Mouse (Mus musculus) cerebellum, adult 2 months (tissue): ENCODE data around the gene Gcnt7. TPM values are rescaled to one million over a fixed set of nuclear protein-coding genes. Genes with fewer than 3 reads are reported as not detected.

Source experiments
- DNase-seq, 2 experiments: peaks; one replicate each; pipeline ENCODE4 v3.0.0; 2021
- H3K27ac ChIP-seq: fragments of 200-500 bp; 2 replicates; pipeline ENCODE4 v1.5.1; 2012; ENCODE audit warnings: low read length, control low read depth, inconsistent platforms; ENCODE audit not compliant: insufficient read depth
- H3K27me3 ChIP-seq: fragments of 200-500 bp; 2 replicates; pipeline ENCODE4 v1.6.1; 2012; ENCODE audit warnings: inconsistent platforms, mild to moderate bottlenecking, low read length, moderate library complexity; ENCODE audit not compliant: control insufficient read depth, insufficient read depth
- H3K4me1 ChIP-seq: fragments of 200-500 bp; 2 replicates; pipeline ENCODE4 v1.6.1; 2011; ENCODE audit warnings: low read length; ENCODE audit not compliant: control insufficient read depth, insufficient read depth
- H3K4me3 ChIP-seq: fragments of 200-500 bp; replicated peaks from 2 replicates; pipeline ENCODE3; 2011; ENCODE audit warnings: mild to moderate bottlenecking, low read depth, low read length, control low read depth; ENCODE audit not compliant: insufficient read depth
- CTCF ChIP-seq: fragments of 200-500 bp; IDR thresholded peaks from 2 replicates; pipeline ENCODE4 v1.5.1; 2011; ENCODE audit warnings: low read depth, mild to moderate bottlenecking, control low read depth, low read length, moderate library complexity, borderline replicate concordance; ENCODE audit not compliant: insufficient read depth
- POLR2A ChIP-seq: fragments of 200-500 bp; IDR thresholded peaks from 2 replicates; pipeline ENCODE4 v1.6.1; 2011; ENCODE audit warnings: low read length, control low read depth, borderline replicate concordance; ENCODE audit not compliant: insufficient read depth
- WGBS: fragments of 180-500 bp; shearing (Covaris S2); methylation state at CpG from one replicate; pipeline ENCODE4 v1.1.7; 2018; 5-methylcytosine and 5-hydroxymethylcytosine counted together
- polyA plus RNA-seq: library from polyadenylated mRNA; depleted of rRNA; stranded (reverse); fragments of >200 nt; gene quantifications from 2 replicates; pipeline ENCODE4 v1.2.3, GENCODE M21; 2012

The Gcnt7 gene
- polyA plus RNA-seq, 1 experiment, result not detected

- H3K27ac ChIP-seq, result no peak overlapping the region
- DNase-seq, result no peak
- no peak overlapping the region for H3K4me3 ChIP-seq
- H3K27me3 ChIP-seq, result no peaks in the 10 kb centered on the region
- peaks cover 5% of the 10 kb centered on the region; the same call in 1 of the 2 replicates for H3K4me1 ChIP-seq
- TF ChIP-seq CTCF (no peak), POLR2A (no peak)
- 67% methylated on average over 16 of the region's 16 CpGs for WGBS
Measured at GRCm38 (mm10) chr2:172437371-172437952, 20.9 kb downstream of the Gcnt7 start.

DNA sequence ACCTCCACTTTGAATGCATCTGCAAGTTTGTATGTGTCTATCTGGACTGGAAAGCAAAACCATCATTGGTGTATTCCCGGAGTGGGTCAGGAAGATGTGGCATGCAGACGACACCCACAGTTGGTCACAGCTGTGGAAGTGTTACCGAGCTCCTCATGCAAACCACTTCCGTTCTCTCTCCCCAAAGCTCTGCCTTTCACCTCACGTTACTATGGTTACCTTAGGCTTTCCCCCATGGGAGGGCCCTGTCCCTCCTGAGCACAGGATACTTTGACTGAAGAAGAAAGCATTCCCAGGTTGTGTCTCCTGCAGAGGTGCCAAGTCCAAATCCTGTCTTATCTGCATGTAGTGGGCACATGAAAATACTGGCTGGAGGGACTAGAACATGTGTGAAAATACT is 24.6 kb downstream of the Gcnt7 start:
- H3K4me1 ChIP-seq, result no peaks in the 10 kb centered on the region
- no peak overlapping the region for H3K4me3 ChIP-seq
- DNase-seq, result no peak
- no peak for TF ChIP-seq POLR2A
- TF ChIP-seq CTCF, result no peak
- WGBS, result 52% methylated on average over 5 of the region's 5 CpGs
- H3K27me3 ChIP-seq, result no peaks in the 10 kb centered on the region
- no peak overlapping the region for H3K27ac ChIP-seq

DNA sequence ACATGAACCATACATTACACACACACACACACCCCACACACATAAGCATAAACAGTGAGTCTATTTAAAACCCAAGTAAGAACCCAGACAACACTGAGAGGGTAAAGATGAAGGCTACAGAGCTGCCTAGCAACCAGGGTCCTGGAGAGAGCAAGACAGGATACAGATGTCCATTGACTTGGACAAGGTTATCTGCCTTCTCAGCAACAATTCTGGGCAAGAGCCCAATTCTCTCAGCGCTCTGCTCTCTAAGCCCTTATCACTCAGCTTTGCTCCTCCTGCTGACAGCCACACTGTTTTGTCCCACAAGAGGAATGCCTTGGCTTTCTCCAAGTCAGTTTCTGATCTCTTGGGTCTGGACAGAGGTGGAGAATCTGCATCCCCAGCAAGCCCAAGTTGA is 27.8 kb downstream of the Gcnt7 start:
- Histone ChIP-seq H3K27me3 (no peaks in the 10 kb centered on the region), H3K4me1 (no peaks in the 10 kb centered on the region), H3K4me3 (no peak overlapping the region), H3K27ac (no peak overlapping the region)
- no peak for DNase-seq
- no peak for TF ChIP-seq CTCF
- no peak for TF ChIP-seq POLR2A
- WGBS, result 14% methylated on average over 1 of the region's 1 CpGs

GRCm38 (mm10) chr2:172418208-172418607 is 40.2 kb downstream of the Gcnt7 start:
- H3K27me3 ChIP-seq, result no peaks in the 10 kb centered on the region
- H3K27ac ChIP-seq, result no peak overlapping the region
- no peaks in the 10 kb centered on the region for H3K4me1 ChIP-seq
- WGBS, result 72% methylated on average over 5 of the region's 5 CpGs
- TF ChIP-seq POLR2A (no peak), CTCF (no peak)
- H3K4me3 ChIP-seq, result no peak overlapping the region
- no peak for DNase-seq

GRCm38 (mm10) chr2:172416876-172417275 is 41.5 kb downstream of the Gcnt7 start:
- 80% methylated on average over 5 of the region's 5 CpGs for WGBS
- DNase-seq, result no peak

DNA sequence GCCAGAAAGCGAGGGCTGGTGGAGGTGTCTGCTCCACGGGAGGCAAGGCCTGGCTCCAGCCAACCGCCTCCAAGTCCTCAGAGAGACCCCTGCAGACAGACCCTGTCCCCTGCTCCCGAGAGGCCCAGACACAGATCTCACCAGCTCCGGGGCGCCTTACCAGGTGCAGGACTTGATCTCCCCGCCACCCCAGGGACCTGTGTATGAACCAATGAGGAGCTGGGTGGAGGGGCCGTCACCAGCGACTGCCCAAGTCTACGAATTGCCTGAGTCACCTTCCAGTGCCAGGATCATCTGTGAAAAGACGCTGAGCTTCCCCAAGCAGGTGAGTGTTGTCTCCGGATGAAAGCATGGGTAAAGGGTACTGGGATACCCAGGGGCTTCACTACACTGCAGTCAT is 42.2 kb downstream of the Gcnt7 start:
- Histone ChIP-seq H3K27me3 (no peaks in the 10 kb centered on the region), H3K27ac (no peak overlapping the region), H3K4me1 (no peaks in the 10 kb centered on the region), H3K4me3 (no peak overlapping the region)
- 52% methylated on average over 12 of the region's 12 CpGs for WGBS
- no peak for DNase-seq
- TF ChIP-seq POLR2A (no peak), CTCF (no peak)

More at GRCm38 (mm10) chr2:172416876-172417275, 41.5 kb downstream of the Gcnt7 start:
- Histone ChIP-seq H3K27me3 (no peaks in the 10 kb centered on the region), H3K4me3 (no peak overlapping the region), H3K27ac (no peak overlapping the region), H3K4me1 (no peaks in the 10 kb centered on the region)
- TF ChIP-seq CTCF (no peak), POLR2A (no peak)

GRCm38 (mm10) chr2:172413894-172414293 is 44.5 kb downstream of the Gcnt7 start:
- no peak overlapping the region for H3K27ac ChIP-seq
- H3K4me1 ChIP-seq, result no peaks in the 10 kb centered on the region
- TF ChIP-seq CTCF, result no peak
- TF ChIP-seq POLR2A, result no peak
- H3K27me3 ChIP-seq, result no peaks in the 10 kb centered on the region
- 47% methylated on average over 5 of the region's 5 CpGs for WGBS
- H3K4me3 ChIP-seq, result no peak overlapping the region
- no peak for DNase-seq

DNA sequence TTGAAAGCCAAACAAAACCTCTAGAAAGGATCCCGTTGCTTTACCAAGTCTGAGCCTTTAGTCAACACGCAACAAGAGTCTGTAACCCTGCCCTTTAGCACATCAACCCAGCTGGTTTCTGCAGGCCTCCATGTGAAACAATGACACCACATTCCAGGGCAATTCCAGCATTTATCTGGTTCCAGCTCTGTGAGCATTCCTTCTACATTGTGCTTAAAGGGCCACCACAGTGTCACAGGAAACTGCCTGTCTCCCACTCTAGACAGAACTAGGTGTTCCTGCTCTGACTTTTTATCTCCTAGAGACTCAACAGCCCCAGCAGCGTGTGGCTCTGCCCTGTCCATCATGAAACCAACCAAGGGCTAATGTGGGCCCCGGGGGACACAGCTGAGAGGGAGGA is 45.1 kb downstream of the Gcnt7 start:
- no peaks in the 10 kb centered on the region for H3K4me1 ChIP-seq
- TF ChIP-seq POLR2A (no peak), CTCF (no peak)
- DNase-seq, result no peak
- no peaks in the 10 kb centered on the region for H3K27me3 ChIP-seq
- no peak overlapping the region for H3K4me3 ChIP-seq
- H3K27ac ChIP-seq, result no peak overlapping the region
- 22% methylated on average over 4 of the region's 4 CpGs for WGBS
